Mouse (Mus musculus) MEL (cell line): ENCODE results near the gene Tax1bp1.

Experiments
- CTCF ChIP-seq, 3 experiments: IDR thresholded peaks in 2 of 3; conservative IDR thresholded peaks in 1 of 3; 2 replicates each; pipeline ENCODE4 v1.5.1; 2011 to 2012; ENCODE audit warnings: low read length in 3 of 3, low read depth in 2 of 3, mild to moderate bottlenecking in 2 of 3, improper control_type of control experiment in 1 of 3, inconsistent platforms in 1 of 3, mixed read lengths in 1 of 3, moderate library complexity in 1 of 3; ENCODE audit not compliant: control insufficient read depth in 1 of 3, insufficient read depth in 1 of 3, poor library complexity in 1 of 3, severe bottlenecking in 1 of 3
- GATA1 ChIP-seq: IDR thresholded peaks from 2 replicates; pipeline ENCODE4 v1.6.1; 2011; ENCODE audit warnings: low read depth, low read length, improper control_type of control experiment
- HCFC1 ChIP-seq: IDR thresholded peaks from 2 replicates; pipeline ENCODE4 v1.6.1; 2012; ENCODE audit warnings: low read depth, mild to moderate bottlenecking, inconsistent platforms, low read length, improper control_type of control experiment, moderate library complexity
- POLR2A ChIP-seq, 2 experiments: IDR thresholded peaks; 2 replicates each; pipeline ENCODE4 v1.6.1; 2011 to 2012; ENCODE audit warnings: low read length in 2 of 2, mild to moderate bottlenecking in 2 of 2, control low read depth in 1 of 2, improper control_type of control experiment in 1 of 2, low read depth in 1 of 2, moderate library complexity in 1 of 2; ENCODE audit not compliant: control insufficient read depth in 1 of 2, insufficient read depth in 1 of 2, poor library complexity in 1 of 2
- RCOR1 ChIP-seq: IDR thresholded peaks from 2 replicates; pipeline ENCODE4 v1.6.1; 2012; ENCODE audit warnings: low read depth, mild to moderate bottlenecking, inconsistent platforms, low read length, improper control_type of control experiment
- TCF12 ChIP-seq: IDR thresholded peaks from 2 replicates; pipeline ENCODE4 v1.6.1; 2014; ENCODE audit warnings: low read depth, mild to moderate bottlenecking, inconsistent platforms, low read length, improper control_type of control experiment, moderate library complexity
- USF1 ChIP-seq: IDR thresholded peaks from 2 replicates; pipeline ENCODE4 v1.6.1; 2014; ENCODE audit warnings: low read depth, mild to moderate bottlenecking, inconsistent platforms, low read length, improper control_type of control experiment, moderate library complexity

DNA sequence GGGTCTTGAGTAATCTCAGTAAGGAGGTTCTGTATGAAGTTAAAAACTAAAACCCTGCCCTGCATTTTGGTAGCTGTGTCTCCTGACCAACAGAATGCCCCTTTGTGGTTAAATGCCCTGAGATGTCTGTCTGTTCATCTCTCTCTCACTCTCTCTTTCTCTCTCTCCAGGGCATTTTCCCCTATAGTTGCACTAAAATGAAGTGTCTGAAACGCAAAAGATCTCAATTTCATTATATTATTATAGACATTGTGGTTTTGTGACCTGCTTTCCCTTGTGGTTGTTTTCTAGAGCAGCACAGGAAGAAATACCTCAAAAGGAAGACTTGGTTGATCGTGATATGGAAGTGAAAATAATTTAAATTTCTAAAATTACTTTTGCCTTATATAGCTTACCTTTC lies 966 bp upstream of the Tax1bp1 start:
- 0 out of 4 replicates have a peak, but pooled peaks of 1 of the 2 experiments have one; percentile 23 for TF ChIP-seq POLR2A (IDR thresholded peaks at IDR 0.05; ENCODE audit: control insufficient read depth in 1 of 2, insufficient read depth in 1 of 2, low read depth in 1 of 2, low read length in 2 of 2, poor library complexity in 1 of 2)
- no peak for TF ChIP-seq CTCF (IDR thresholded peaks at IDR 0.05 in 2 of 3, conservative IDR thresholded peaks at IDR 0.05 in 1 of 3; ENCODE audit: control insufficient read depth in 1 of 3, insufficient read depth in 1 of 3, low read depth in 2 of 3, low read length in 3 of 3, poor library complexity in 1 of 3, severe bottlenecking in 1 of 3)
- 0 out of 2 replicates have a peak, but pooled peaks have one; percentile 7 for TF ChIP-seq TCF12
- no peak for TF ChIP-seq HCFC1
- TF ChIP-seq USF1, result no peak
- TF ChIP-seq RCOR1, result no peak; the same call in 1 of the 2 replicates
- TF ChIP-seq GATA1, result no peak
